Comparison of ENCODE assay signal across 13 mouse cellular contexts in the genomic region with DNA sequence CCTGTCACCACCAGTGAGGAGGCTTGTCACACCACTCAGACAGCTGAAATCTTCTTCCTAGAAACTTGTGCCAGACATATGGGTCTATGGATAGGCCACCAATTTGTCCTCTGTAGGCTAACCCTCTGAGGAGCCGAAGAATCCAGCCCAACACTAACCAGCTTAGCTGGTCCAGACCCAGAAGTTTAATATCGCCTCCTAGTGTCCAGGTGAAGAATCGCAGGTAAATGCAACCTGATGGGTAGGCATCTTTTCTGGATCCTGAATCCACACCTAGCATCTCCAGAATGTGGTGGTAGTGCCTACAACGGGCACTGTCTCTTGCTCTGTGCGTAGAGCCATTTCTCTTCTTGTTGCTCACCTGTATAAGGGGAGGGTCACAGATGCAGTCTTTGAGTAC. TPM values are rescaled to one million over a fixed set of nuclear protein-coding genes. Genes with fewer than 3 reads are reported as not detected.
DNase-seq lines count a peak whose midpoint lies in the region; ATAC-seq and TF ChIP-seq lines count a peak whose summit lies in the region.
"Had no signal": no experiment of that assay in that cellular context is flagged by ENCODE, and none has a peak within 500 bp of the region (broad histone marks: within the 10 kb centered on the region; RNA-seq: fewer than 3 reads in every experiment).

No protein-coding gene starts in this region.

- H3K27me3 ChIP-seq in kidney, adult 2 months (replicated peaks; ENCODE audit: control insufficient read depth, insufficient read depth, low read length): no peaks in the 10 kb centered on the region
- H3K27me3 ChIP-seq in midbrain, postnatal 0 days (ENCODE audit: insufficient read depth, low read length): no peaks in the 10 kb centered on the region
- no peaks in the 10 kb centered on the region for H3K27me3 ChIP-seq in midbrain, embryonic 13.5 days
- H3K27me3 ChIP-seq: embryonic facial prominence, embryonic 15.5 days had no signal

- no peak for TF ChIP-seq POLR2A in kidney, adult 2 months (IDR thresholded peaks at IDR 0.05; ENCODE audit: low read depth, low read length)

- ATAC-seq in midbrain, postnatal 0 days (ENCODE audit: low FRiP score): no peak
- no peak for ATAC-seq in midbrain, embryonic 13.5 days
- ATAC-seq in erythroblast, adult 5-6 weeks (replicated peaks; ENCODE audit: low FRiP score, poor library complexity, severe bottlenecking): no peak
- no peak for ATAC-seq in monocyte, adult 5-6 weeks (replicated peaks; ENCODE audit: insufficient number of reproducible peaks, low FRiP score, low TSS enrichment, poor library complexity, severe bottlenecking)
- ATAC-seq: forebrain, embryonic 16.5 days had no signal

- peak; percentile 35 for TF ChIP-seq CTCF in kidney, adult 2 months (conservative IDR thresholded peaks at IDR 0.05; ENCODE audit: insufficient read depth, insufficient read length, low read depth, low read length)
- TF ChIP-seq CTCF in midbrain, postnatal 0 days (IDR thresholded peaks at IDR 0.05): peak; percentile 39

- no peak overlapping the region for H3K27ac ChIP-seq in kidney, adult 2 months (ENCODE audit: insufficient read depth, low read depth, low read length)
- no peak overlapping the region for H3K27ac ChIP-seq in midbrain, postnatal 0 days (ENCODE audit: low read depth, low read length)
- no peak overlapping the region for H3K27ac ChIP-seq in midbrain, embryonic 13.5 days
- H3K27ac ChIP-seq: embryonic facial prominence, embryonic 15.5 days had no signal

- no peaks in the 10 kb centered on the region for H3K4me1 ChIP-seq in kidney, adult 2 months (ENCODE audit: control insufficient read depth, insufficient read depth, low read length)
- peaks cover 3% of the 10 kb centered on the region; the same call in 1 of the 2 replicates for H3K4me1 ChIP-seq in midbrain, postnatal 0 days (ENCODE audit: insufficient read depth, low read length)
- peaks cover 22% of the 10 kb centered on the region for H3K4me1 ChIP-seq in midbrain, embryonic 13.5 days (replicated peaks)

- H3K4me3 ChIP-seq in kidney, adult 2 months (ENCODE audit: insufficient read depth, low read depth, low read length): no peak overlapping the region
- H3K4me3 ChIP-seq in midbrain, postnatal 0 days (ENCODE audit: low read depth, low read length): no peak overlapping the region
- no peak overlapping the region for H3K4me3 ChIP-seq in midbrain, embryonic 13.5 days (replicated peaks)
- H3K4me3 ChIP-seq: embryonic facial prominence, embryonic 15.5 days; myocyte had no signal

- no peaks in the 10 kb centered on the region for H3K9me3 ChIP-seq in midbrain, postnatal 0 days (ENCODE audit: low read length)
- H3K9me3 ChIP-seq in midbrain, embryonic 13.5 days: no peaks in the 10 kb centered on the region
- H3K9me3 ChIP-seq: embryonic facial prominence, embryonic 15.5 days had no signal

- no peak for DNase-seq in kidney, adult 2 months
- no peak for DNase-seq in kidney, adult 8-10 months
- no peak for DNase-seq in midbrain, postnatal 0 days (ENCODE audit: low spot score)
- peak; percentile 46 for DNase-seq in ZHBTc4 (ENCODE audit: low read depth, low spot score)
- DNase-seq: cerebellum, postnatal 36 days; heart, postnatal 10 days; kidney, postnatal 4 days had no signal

- no peaks in the 10 kb centered on the region for H3K36me3 ChIP-seq in kidney, adult 2 months (ENCODE audit: control insufficient read depth, insufficient read depth, low read length)
- H3K36me3 ChIP-seq in midbrain, postnatal 0 days (ENCODE audit: insufficient read depth, low read length): no peaks in the 10 kb centered on the region
- no peaks in the 10 kb centered on the region for H3K36me3 ChIP-seq in midbrain, embryonic 13.5 days
- H3K36me3 ChIP-seq: embryonic facial prominence, embryonic 15.5 days had no signal

- H3K4me2 ChIP-seq in midbrain, postnatal 0 days (ENCODE audit: low read depth, low read length, poor library complexity, severe bottlenecking): no peak overlapping the region
- H3K4me2 ChIP-seq in midbrain, embryonic 13.5 days (replicated peaks): no peak overlapping the region
- H3K4me2 ChIP-seq: embryonic facial prominence, embryonic 15.5 days had no signal

- 57% methylated on average over 5 of the region's 5 CpGs for WGBS in kidney, adult 2 months
- WGBS in midbrain, postnatal 0 days: 58% methylated on average over 5 of the region's 5 CpGs
- WGBS in midbrain, embryonic 13.5 days: 65% methylated on average over 5 of the region's 5 CpGs

- no peak overlapping the region for H3K9ac ChIP-seq in midbrain, postnatal 0 days (replicated peaks; ENCODE audit: low read length, poor library complexity, severe bottlenecking)
- no peak overlapping the region for H3K9ac ChIP-seq in midbrain, embryonic 13.5 days (replicated peaks)
- H3K9ac ChIP-seq: embryonic facial prominence, embryonic 15.5 days had no signal

RNA-seq across cellular contexts. Expression of gene Engase, which starts 43.6 kb away (rescaled TPM):
- polyA plus RNA-seq in kidney, adult 2 months (2012; rRNA removed): 10.5 and 12.3 TPM in 2 replicates
- 8.7 and 13.6 TPM in 2 replicates for total RNA-seq in midbrain, postnatal 0 days (2014; rRNA removed)
- 5.1 and 5.3 TPM in 2 replicates for polyA plus RNA-seq in midbrain, postnatal 0 days (2015; fragmentation: Nextera tagmentation; extraction: Ambion mirVana)
- 6.3 and 6.4 TPM in 2 replicates for polyA plus RNA-seq in midbrain, embryonic 13.5 days (2015; fragmentation: Nextera tagmentation; extraction: Ambion mirVana)
- 0.63 and 2.1 TPM in 2 replicates for total RNA-seq in erythroblast, adult 5-6 weeks (2015; ENCODE audit: low replicate concordance)
- total RNA-seq in erythroblast, adult 5-6 weeks (2017; ENCODE audit: low replicate concordance): 0.84 and 0.85 TPM in 2 replicates
- total RNA-seq in monocyte, adult 5-6 weeks (2017): 9.4 to 14.5 TPM (median 13.7 TPM) in 3 replicates
